Mouse (Mus musculus): ENCODE results near the gene Sergef. TPM values are rescaled to one million over a fixed set of nuclear protein-coding genes. Genes with fewer than 3 reads are reported as not detected.

Sergef gene
- total RNA-seq, 2 experiments from 2014 or later: 0.43 TPM; not detected in 1

DNA sequence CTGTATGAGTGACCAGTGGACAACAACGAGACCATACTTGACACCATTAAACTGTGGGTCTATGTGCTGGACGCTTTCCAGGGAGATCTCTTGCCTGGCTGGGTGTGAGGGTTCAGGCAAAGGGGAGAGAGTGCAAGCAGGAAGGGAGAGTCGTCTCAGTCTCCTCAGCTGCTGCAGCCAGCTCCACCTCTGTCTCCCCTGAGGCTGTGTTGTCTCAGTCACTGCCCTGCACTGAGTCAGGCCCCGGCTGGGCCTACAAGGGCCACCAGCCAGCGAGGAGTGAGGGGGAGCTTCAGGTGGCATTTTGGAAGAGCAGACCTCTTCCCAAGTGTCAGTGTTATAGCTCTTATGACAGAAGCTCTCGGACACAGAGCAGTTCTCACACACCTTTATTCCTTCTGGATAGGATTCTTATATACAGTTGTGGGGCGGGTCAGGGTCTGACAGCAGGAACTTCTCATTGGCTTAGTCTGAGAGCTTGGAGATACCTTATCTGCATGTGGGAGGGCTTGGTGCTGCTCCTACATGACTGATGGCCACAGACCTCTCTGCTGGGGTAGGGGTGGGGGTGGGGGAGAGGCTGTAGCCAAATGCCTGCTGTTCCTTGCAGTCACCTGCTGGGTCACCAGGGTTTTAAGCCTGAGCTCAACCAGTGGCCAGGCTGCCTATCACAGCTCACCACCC lies 168.4 kb downstream of the Sergef start:
- no peak for ATAC-seq (replicated peaks; ENCODE audit: low FRiP score, poor library complexity, severe bottlenecking)

DNA sequence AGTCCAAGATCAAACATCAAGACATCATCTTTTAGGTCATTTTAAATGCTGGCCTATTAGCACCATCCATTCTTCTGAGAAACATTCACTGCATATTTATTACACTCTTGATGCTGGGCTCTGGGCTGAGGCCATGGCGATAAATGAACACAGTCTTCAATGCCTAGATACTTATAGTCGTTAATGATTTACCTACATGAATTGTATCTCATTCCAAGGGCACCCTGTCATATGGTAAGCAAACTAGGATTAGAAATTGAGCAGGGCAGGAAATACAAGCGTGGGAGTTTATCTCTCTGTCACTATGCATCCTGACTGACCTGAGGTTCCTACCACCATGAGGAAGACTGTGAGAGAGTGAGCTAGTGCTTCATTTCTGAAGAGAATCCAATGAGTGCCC lies 170.1 kb downstream of the Sergef start:
- no peak for ATAC-seq (replicated peaks; ENCODE audit: low FRiP score, poor library complexity, severe bottlenecking)

DNA sequence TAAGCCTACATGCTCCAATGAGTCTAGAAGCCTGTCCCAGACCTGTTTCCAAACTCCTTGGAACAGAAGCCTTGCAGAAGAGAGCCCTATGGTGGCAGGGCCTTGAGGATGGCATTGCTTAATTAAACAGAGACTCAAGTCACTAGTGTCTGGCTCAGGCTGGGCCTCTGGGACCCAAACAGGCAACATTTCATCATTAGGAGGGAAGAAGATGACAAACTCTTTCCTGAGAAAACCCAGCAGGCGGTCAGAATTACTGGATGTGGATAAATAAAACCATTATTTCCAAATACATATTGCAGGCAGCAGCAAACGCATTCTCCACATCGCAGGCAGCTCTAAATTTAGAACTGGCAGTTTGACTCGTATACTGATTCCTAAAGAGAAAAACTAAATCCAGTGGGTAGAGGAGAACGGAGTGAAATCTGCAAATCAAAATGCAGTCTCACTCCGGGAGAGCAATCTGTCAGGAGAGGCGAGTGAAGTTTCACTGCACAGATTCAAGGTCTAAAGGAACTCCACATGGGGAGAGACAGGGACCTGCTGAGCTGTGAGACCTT lies 173.1 kb downstream of the Sergef start:
- ATAC-seq (replicated peaks; ENCODE audit: low FRiP score, poor library complexity, severe bottlenecking): no peak

DNA sequence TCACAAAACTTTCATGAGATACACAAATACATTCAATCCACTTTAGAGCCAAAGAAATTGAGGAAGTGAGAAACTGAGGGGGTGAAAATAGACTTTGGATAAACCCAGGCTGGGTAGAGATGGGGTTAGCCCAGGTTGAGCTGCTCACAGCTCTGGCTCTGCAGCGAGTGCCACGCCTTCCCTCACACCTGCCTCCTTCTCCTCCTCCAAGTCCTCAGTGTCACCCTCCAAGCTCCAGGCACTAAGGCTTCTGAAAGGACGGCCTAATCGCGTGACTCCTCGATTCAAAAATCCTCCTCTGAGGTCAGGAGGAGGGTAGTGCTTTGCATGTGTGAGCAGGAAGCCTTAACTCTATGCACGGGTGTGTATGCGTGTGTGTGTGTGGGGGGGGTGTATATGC lies 176.5 kb downstream of the Sergef start:
- ATAC-seq (replicated peaks; ENCODE audit: low FRiP score, poor library complexity, severe bottlenecking): no peak

DNA sequence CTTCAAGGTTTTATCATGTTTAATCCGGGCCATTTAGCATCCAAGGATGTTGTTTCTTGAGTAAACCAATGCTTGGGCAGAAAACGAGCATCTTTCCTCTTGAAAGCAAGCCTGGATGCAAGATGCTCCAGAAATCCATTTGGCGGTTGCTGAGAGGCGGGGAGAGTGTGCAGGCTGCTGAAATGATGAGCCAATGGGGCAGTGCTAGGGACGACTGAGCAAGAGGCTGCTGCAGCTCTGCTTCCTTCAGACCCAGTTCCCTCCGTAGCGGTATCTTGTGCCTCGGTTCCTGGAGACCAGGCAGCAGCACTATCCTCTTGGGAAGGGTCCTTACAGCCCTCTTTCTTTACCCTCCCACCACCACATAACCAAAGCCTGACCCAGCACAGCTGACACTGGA lies 177.3 kb downstream of the Sergef start:
- no peak for ATAC-seq (replicated peaks; ENCODE audit: low FRiP score, poor library complexity, severe bottlenecking)

DNA sequence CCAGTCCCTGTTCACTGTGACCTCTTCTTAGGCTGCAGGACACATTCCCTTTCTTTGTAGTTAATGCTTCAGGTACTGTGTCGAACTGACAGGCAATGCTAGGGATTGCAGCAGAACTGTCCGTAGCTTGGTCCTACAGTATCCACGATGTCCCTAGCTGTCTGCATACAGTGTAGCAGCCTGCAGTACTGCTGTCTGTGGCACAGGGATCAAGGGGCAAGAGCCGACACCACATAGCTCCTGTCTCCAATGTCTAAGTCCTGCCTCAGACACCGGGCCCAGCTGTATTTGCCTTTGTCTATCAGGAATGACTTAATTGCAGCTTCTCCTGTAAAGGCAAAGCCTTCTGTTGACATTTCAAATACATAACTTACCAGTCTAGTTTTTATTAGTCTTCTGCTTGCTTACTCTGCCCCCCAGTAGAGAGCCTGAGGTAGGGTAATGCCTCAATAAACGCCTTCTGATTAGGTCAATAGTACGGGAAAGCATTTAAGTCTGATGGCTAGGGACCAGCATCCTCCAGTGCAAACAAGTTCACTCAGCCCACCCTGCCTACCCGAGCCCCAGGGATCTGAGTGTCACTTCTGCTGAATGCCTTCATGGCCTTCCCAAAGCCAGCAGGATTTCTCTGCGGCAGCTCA lies 179.9 kb downstream of the Sergef start:
- ATAC-seq (replicated peaks; ENCODE audit: low FRiP score, poor library complexity, severe bottlenecking): no peak

DNA sequence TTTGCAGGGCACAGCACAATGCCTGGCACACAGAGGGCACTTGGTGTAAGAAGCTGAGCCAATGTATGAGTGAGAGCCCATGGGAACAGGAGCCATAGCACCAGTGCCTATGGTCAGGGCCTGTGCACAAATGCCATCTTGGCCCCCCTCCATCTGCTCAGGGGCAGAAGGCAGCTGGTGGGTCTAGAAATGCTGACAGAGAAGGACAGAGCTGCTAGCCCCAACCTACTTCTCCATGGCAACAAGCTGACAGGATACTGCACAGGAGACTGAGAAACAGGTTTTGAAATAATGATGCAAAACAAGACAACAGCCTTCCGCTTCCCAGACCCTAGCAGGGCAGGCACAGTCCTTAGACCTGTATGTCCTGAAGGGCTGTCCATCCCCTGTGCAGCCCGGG lies 180.4 kb downstream of the Sergef start:
- no peak for ATAC-seq (replicated peaks; ENCODE audit: low FRiP score, poor library complexity, severe bottlenecking)

DNA sequence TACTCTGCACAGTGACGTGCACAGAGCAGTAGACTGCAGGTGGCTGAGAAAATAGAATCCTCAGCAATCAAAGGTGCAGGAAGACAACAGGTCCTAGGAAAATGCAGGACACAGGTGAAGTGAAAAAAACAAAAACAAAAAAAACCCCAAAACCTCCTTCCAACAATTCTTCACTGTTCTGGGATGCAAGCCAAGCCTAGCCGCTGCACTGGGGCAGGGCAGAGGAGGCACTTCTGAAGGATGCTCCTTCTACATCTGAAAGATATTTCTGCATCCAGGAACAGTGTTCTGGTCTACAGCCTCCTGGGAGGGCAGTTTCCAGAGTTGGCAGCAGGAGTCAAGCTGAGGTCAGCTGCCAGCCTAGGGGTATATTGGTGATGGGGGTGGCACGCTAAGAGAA lies 181.7 kb downstream of the Sergef start:
- no peak for ATAC-seq (replicated peaks; ENCODE audit: low FRiP score, poor library complexity, severe bottlenecking)

DNA sequence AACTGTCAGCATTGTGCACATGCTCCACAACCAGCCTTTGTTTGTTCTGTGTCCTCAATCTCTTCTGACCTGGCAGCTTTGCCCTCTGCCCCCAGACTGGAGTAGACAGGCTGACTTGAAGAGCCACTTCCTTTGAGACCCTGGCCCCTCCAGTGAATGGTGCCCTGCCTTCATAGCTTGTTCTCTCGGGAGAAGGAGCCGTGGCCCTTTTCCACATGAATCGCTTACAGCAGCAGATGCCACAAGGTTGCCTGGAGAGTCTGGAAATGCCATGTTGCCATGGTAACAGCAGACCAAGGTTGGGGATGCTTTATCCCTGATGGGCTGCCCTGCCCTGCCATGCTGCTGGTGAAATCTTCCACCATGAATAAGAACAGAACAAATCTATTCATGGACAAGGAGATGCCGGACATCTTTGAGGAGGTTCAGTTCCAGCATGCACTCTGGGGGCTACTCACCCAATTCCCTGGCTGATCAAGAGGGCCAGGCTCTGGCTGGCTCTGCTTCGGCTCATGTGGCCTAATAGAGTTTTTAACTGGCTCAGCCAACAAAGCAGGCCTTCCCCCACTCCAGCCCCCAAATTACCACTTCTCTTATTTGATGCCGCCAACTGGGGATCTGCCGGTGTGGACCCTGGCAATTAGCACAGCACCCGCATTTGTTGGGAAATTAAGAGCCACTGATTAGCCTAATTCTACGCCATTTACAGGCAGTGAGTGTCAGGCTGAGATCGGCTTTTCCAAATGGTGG lies 185.5 kb downstream of the Sergef start:
- no peak for ATAC-seq (replicated peaks; ENCODE audit: low FRiP score, poor library complexity, severe bottlenecking)

DNA sequence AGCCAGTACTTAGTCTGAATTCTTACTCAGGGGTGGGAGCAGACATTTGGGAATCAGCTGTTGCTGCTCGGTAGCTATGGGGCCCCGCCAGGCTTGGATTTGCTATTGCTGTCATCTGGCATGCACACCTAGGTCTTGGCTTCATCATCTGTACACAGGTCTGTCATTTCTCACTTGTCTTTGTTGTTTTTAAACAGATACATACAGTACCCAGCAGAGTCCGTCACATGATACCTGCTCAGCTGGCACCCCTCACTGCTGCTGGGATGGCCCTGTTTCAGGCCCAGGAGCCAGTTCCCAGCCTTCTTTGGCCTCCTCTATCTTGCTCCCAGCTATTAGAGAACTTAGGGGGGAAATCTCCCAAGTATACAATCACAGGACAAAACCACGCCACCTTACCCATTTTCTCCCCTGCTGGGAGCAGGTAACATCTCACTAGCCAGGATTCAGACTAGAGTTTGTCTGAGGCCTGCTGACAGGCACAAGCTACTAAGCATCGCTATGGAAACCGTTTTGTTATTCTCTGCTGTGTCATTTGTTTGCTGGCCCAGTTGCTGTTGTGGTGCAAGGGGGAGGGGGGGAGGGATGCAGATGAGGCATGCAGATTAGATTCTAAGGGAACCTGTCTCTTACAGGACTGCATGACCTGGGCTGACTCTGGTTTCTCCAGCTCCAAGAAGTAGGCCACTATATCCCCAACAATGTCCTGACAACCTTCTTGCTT lies 190.5 kb downstream of the Sergef start:
- no peak for ATAC-seq (replicated peaks; ENCODE audit: low FRiP score, poor library complexity, severe bottlenecking)

DNA sequence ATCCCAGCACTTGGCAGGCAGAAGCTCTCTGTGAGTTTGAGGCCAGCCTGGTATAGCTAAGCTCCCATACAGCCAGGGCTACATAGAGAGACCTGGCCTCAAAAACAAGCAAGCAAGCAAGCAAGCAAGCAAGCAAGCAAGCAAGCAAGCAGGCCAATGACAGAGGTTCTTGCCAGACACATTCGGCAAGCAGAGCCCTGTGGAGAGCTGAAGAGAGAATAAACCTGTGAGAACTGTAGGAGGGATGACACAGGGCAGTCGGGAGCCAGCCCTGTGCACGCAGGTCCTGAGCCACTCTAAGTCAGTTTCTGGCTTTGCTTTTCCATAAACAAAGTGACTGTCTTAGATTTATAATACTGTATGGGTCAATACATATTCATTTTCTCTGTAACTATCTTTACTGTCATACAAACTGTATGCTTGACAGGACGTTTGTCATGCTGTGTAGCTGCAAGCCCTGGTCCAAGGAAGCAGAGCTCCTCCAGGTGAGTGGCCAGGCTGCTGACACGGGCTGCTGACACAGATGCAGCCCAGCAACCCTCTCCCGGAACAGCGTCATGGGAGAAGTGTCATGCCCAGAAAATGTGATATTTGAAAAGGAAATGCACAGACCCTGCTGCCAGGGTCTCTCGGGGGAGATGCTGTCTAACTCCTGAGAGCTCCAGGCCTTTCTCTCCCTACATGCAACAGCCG lies 192.0 kb downstream of the Sergef start:
- ATAC-seq (replicated peaks; ENCODE audit: low FRiP score, poor library complexity, severe bottlenecking): no peak

DNA sequence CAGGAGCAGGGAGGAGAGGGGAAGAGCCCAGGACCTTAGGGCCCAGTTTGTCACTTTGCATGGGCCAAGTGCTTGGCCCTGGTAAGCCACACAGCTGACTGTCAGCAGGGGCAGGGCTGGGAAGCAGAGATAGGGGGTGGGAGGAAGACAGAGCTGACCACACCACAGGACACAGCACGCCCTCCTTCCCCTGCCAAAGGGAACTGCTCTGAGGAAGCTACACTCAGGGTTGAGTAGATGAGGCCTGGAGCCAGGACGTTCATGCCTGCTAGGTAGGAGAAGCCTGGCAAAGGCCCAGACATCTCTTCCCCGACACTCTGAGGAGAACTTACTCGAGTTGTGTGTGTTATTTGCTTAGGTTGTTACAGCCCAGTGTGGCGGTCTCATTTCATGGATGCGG lies 193.7 kb downstream of the Sergef start:
- no peak for ATAC-seq (replicated peaks; ENCODE audit: low FRiP score, poor library complexity, severe bottlenecking)

DNA sequence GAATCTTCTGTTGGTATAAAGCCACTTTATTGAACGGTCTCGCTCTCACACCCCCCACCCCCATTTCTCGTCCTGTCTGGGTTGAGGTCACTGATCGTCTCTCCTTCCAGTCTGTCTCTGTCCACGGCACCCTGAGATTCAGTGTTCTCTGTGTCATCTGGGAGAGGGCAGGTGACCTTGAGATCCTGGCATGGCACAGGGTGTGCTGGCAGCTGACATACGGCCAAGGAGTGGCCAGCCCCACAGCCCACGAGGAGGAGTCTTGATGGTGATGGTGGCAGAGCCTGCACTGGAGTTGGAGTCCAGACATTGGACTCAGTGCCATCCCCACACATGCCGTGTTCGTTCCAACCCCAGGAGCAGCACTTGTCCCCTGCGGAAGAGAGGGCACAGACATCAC lies 196.4 kb downstream of the Sergef start:
- no peak for ATAC-seq (replicated peaks; ENCODE audit: low FRiP score, poor library complexity, severe bottlenecking)

DNA sequence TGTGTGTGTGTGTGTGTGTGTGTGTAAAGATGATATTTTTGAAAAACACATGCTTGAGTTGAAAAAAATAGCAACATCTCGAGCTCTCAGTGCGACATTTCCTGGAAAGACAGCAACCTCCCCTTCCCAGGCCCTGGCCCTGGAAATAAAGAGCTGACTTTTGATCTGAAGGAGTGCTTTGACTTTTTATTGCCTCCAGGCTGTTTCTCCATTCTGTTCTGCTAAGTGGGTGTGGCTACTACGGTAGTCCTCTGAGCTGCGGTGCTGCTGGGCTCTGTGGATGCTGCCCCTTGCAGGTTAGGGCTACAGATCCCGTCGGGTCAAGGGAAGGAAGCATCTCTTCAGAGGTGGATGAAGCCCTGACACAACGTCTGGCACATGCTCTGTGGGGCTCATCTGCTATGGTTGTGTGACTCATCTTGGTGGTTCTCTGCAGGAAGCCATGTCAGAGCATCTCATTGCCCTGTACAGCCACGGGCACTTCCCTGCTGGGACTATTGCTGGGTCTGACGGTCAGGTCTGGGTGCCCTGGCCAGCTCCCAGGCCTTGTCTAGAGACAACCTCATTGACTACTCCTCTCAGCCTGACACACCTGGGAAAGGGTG lies 201.0 kb downstream of the Sergef start:
- no peak for ATAC-seq (replicated peaks; ENCODE audit: low FRiP score, poor library complexity, severe bottlenecking)

DNA sequence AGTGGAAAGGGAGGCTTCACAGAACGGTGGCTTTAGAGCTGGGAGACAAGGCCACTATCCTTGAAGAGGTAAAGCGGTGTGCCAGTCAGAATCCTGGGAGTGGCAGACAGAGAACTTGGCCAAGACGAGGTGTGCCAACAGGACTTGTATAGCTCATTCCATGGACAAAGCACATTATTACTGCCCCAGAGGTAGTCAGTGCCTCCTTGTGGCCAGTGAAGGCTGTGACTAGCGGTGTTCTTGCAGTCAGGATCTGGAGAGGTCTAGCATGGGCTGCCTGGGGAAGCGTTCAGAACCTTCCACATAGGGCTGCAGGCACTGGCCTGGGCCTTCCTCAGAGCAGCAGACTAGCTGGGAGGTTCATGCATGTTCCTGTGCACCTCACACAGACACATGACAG lies 203.8 kb downstream of the Sergef start:
- ATAC-seq (replicated peaks; ENCODE audit: low FRiP score, poor library complexity, severe bottlenecking): no peak

DNA sequence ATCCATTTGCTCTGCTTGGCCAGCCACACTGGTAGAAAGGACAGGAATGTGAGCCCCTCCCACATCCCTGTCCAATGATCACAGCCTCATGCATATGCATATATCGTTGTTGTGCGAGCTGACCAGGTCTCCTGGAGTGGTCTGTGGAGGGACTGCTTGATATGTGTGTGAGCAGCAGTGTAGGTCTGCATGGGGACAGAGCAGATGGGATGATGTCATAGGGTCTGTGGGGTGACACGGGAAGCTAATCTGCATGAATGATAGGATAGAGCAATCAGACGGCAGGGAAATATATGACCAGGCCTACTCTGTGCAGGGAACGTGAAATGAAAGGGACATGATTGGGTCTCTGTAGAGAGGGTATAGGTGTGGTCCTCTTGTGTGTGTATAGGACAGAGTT lies 205.7 kb downstream of the Sergef start:
- no peak for ATAC-seq (replicated peaks; ENCODE audit: low FRiP score, poor library complexity, severe bottlenecking)

DNA sequence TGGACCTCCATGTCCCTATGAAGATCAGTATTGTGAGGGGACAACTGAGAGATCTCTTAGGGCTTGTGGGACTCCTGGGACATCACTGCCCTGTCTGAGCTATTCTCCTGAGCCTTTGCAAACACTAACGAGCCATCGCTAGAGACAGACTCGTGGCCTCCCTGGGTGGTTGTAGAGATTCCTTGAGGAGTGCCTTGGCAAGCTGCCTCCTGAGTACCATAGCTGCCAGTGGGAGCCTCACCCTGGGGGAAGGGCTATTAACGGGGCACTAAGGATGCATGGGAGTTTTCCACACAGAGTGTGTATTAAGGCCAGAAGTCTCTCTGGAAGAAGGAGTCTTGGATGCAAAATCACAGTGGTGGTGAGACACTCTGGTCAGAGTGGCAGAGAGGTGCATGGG lies 214.6 kb downstream of the Sergef start:
- no peak for ATAC-seq (replicated peaks; ENCODE audit: low FRiP score, poor library complexity, severe bottlenecking)

DNA sequence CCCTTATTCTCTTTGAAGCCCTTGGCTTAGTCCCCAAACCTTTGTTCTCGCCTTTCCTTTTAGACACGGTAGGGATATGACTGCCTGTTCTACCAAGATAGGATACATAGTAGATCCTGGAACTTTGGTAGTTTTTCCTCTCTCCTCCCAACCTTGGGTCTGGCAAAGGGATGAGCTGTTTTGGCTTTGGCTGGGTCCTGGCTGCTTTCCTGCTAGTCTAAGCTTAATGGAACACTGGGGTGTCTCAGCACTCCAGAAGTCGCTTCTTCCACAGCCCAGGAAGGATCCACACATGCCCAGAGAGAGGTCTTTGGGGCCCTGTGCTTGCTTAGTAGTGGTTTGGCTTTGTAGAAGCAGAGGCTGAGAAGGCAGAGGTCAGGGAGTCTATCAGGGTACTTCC lies 215.7 kb downstream of the Sergef start:
- ATAC-seq (replicated peaks; ENCODE audit: low FRiP score, poor library complexity, severe bottlenecking): no peak

DNA sequence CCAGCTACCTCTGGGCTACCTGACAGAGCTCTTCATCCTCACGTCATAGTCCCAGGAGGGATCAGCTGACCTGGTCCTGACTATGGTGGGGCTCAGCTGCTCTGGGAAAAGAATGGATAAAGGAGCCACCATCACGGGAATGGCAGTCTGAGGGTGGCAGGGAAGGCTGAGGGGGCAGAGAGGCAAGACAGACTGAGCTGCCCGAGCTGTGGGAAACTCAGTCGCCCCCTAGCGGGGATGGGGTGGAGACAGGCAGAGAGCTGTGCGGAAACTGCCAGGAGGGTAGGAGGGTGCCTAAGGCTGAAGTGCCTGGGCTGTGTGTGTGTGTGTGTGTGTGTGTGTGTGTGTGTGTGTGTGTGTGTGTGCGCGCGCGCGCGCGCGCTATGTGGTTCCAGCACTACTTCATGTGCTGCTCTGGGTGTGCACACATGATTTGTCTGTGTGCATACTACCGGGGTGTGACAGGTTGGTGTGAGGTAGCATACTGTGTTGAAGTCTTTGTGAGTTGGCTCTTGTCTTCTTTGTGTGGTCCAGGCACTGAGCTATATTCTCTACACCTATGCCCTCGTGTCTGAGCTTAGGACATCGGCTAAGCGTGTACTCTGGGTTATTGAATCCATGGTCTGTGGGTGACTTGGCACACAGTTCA lies 216.7 kb downstream of the Sergef start:
- ATAC-seq (replicated peaks; ENCODE audit: low FRiP score, poor library complexity, severe bottlenecking): no peak

Measured in erythroblast, adult 5-6 weeks (primary cell).